Mouse (Mus musculus) kidney, postnatal 36 days (tissue): Measurements from ENCODE around the gene Dync1i1.

Experiments
- DNase-seq, 2 experiments: peaks; one replicate each; pipeline ENCODE4 v3.0.0; 2021 to 2022; ENCODE audit warnings: mixed read lengths in 2 of 2

Gene Dync1i1

GRCm38 (mm10) chr6:5977238-5977920 is 251.9 kb downstream of the Dync1i1 start:
- DNase-seq, result peak in 1 of 2 experiments; percentile 18

GRCm38 (mm10) chr6:5991243-5991642 is 265.8 kb downstream of the Dync1i1 start:
- no peak for DNase-seq

- peak; percentile 89 to 91 for DNase-seq
Measured at GRCm38 (mm10) chr6:5991817-5992755, 266.6 kb downstream of the Dync1i1 start.

- peak in 1 of 2 experiments; percentile 5 for DNase-seq
Measured at GRCm38 (mm10) chr6:5993056-5993455, 267.6 kb downstream of the Dync1i1 start.

- no peak for DNase-seq
Measured at GRCm38 (mm10) chr6:5997535-5997934, 272.1 kb downstream of the Dync1i1 start.

GRCm38 (mm10) chr6:6002061-6002460 is 276.6 kb downstream of the Dync1i1 start:
- no peak for DNase-seq

- no peak for DNase-seq
Measured at GRCm38 (mm10) chr6:6004756-6005485, 279.5 kb downstream of the Dync1i1 start.

GRCm38 (mm10) chr6:6005762-6006431 is 280.5 kb downstream of the Dync1i1 start:
- DNase-seq, result peak; percentile 54 to 82

- no peak for DNase-seq
Measured at GRCm38 (mm10) chr6:6011364-6011763, 285.9 kb downstream of the Dync1i1 start.

GRCm38 (mm10) chr6:6015616-6016015 is 290.2 kb downstream of the Dync1i1 start:
- no peak for DNase-seq

- DNase-seq, result no peak
Measured at GRCm38 (mm10) chr6:6016931-6017330, 291.5 kb downstream of the Dync1i1 start.

- no peak for DNase-seq
Measured at GRCm38 (mm10) chr6:6023976-6024375, 298.5 kb downstream of the Dync1i1 start.

- DNase-seq, result no peak
Measured at GRCm38 (mm10) chr6:6027664-6028063, 302.2 kb downstream of the Dync1i1 start.

- DNase-seq, result no peak
Measured at GRCm38 (mm10) chr6:6038773-6039550, 313.5 kb downstream of the Dync1i1 start.

GRCm38 (mm10) chr6:6046729-6047424 is 321.4 kb downstream of the Dync1i1 start:
- no peak for DNase-seq

GRCm38 (mm10) chr6:6052696-6053095 is 327.3 kb downstream of the Dync1i1 start:
- no peak for DNase-seq

- DNase-seq, result peak; percentile 23 to 26
Measured at GRCm38 (mm10) chr6:6053946-6054345, 328.5 kb downstream of the Dync1i1 start.

- DNase-seq, result no peak
Measured at GRCm38 (mm10) chr6:6058548-6058947, 333.1 kb downstream of the Dync1i1 start.

- DNase-seq, result no peak
Measured at GRCm38 (mm10) chr6:6067201-6067600, 341.8 kb downstream of the Dync1i1 start.

- DNase-seq, result no peak
Measured at GRCm38 (mm10) chr6:6070015-6070414, 344.6 kb downstream of the Dync1i1 start.

GRCm38 (mm10) chr6:6071038-6071437 is 345.6 kb downstream of the Dync1i1 start:
- DNase-seq, result no peak
